In the genomic region with DNA sequence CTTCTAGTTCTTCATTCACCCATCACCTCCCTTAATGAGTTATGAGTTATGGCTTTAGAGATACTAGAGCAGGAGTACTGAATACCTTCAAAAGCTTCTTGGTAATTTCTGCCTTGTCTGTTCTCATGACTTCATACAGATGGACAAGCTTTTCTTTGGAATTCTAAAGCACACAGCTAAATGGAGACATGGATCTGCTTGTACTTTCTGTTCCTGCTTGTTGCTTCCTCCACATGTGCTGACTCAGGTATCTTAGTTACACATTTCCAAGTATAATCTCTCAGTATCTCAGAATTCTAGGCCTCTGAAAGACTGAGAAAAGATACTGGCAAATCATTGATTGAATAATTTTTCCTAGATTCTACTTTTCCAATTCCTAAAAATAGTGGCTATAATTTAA, we compare ENCODE assay signal across 24 mouse cellular contexts.
DNase-seq lines count a peak whose midpoint lies in the region; ATAC-seq and TF ChIP-seq lines count a peak whose summit lies in the region.
"Had no signal": no experiment of that assay in that cellular context is flagged by ENCODE, and none has a peak within 500 bp of the region (broad histone marks: within the 10 kb centered on the region; RNA-seq: fewer than 3 reads in every experiment).

No protein-coding gene starts in this region.

- no peaks in the 10 kb centered on the region for H3K27me3 ChIP-seq in kidney, adult 2 months (replicated peaks; ENCODE audit: control insufficient read depth, insufficient read depth, low read length)
- H3K27me3 ChIP-seq: CH12.LX; embryonic facial prominence, embryonic 12.5 days; forebrain, embryonic 13.5 days; forebrain, embryonic 15.5 days; Patski had no signal

- no peak overlapping the region for H3K4me3 ChIP-seq in kidney, adult 2 months (ENCODE audit: insufficient read depth, low read depth, low read length)
- H3K4me3 ChIP-seq: embryonic facial prominence, embryonic 10.5 days; embryonic facial prominence, embryonic 12.5 days; forebrain, embryonic 13.5 days; forebrain, embryonic 15.5 days had no signal

- H3K4me1 ChIP-seq in kidney, adult 2 months (ENCODE audit: control insufficient read depth, insufficient read depth, low read length): no peaks in the 10 kb centered on the region
- H3K4me1 ChIP-seq: embryonic facial prominence, embryonic 10.5 days; embryonic facial prominence, embryonic 12.5 days; forebrain, embryonic 13.5 days; forebrain, embryonic 15.5 days had no signal

- no peak for TF ChIP-seq CTCF in kidney, adult 2 months (conservative IDR thresholded peaks at IDR 0.05; ENCODE audit: insufficient read depth, insufficient read length, low read depth, low read length)

- no peaks in the 10 kb centered on the region for H3K36me3 ChIP-seq in kidney, adult 2 months (ENCODE audit: control insufficient read depth, insufficient read depth, low read length)
- H3K36me3 ChIP-seq: embryonic facial prominence, embryonic 10.5 days; embryonic facial prominence, embryonic 12.5 days; forebrain, embryonic 15.5 days; G1E had no signal

- H3K27ac ChIP-seq in kidney, adult 2 months (ENCODE audit: insufficient read depth, low read depth, low read length): no peak overlapping the region
- H3K27ac ChIP-seq: embryonic facial prominence, embryonic 10.5 days; embryonic facial prominence, embryonic 12.5 days; forebrain, embryonic 13.5 days; forebrain, embryonic 15.5 days had no signal

- DNase-seq in frontal cortex, postnatal 25 days (ENCODE audit: low spot score in 2 of 2): no peak
- DNase-seq in kidney, adult 2 months: peak; percentile 16
- DNase-seq in kidney, postnatal 4 days: no peak
- peak; percentile 7 for DNase-seq in brain, adult 2 months (ENCODE audit: low read depth, low spot score)
- DNase-seq: adrenal gland, adult 8-10 months; adrenal gland, postnatal 14 days; adrenal gland, postnatal 36 days; B cell, adult 2 months; cerebellum, adult 11 months; cerebellum, adult 18-20 months; cerebellum, adult 8-10 months; cerebellum, adult 9-11 months; cerebellum, postnatal 14 days; forebrain, postnatal 0 days had no signal

- TF ChIP-seq POLR2A in kidney, adult 2 months (IDR thresholded peaks at IDR 0.05; ENCODE audit: low read depth, low read length): no peak

- ATAC-seq in frontal cortex, adult (ENCODE audit: low TSS enrichment): peak; percentile 69
- ATAC-seq: activated CD4-positive, CD25-positive, alpha-beta regulatory T cell, adult 4 months; CD4-positive, CD25-positive, alpha-beta regulatory T cell, adult 4 months; forebrain, embryonic 13.5 days; forebrain, embryonic 15.5 days; forebrain, postnatal 0 days; Patski had no signal

Comparison
In these comparisons a context has a peak if more than half of its experiments do, and no peak if none do; other contexts are left out.
1. DNase-seq: peak in kidney, adult 2 months (single experiment) and brain, adult 2 months (single experiment); none in frontal cortex, postnatal 25 days (0 of 2) and kidney, postnatal 4 days (0 of 2).